Mouse (Mus musculus) liver, embryonic 16.5 days (tissue): ENCODE data around the gene Ccl6. TPM values are rescaled to one million over a fixed set of nuclear protein-coding genes. Genes with fewer than 3 reads are reported as not detected.
A peak's percentile ranks its signal among the peaks of the same experiment; 100 is the strongest.

ENCODE experiments used
- ATAC-seq: fragments of 200-750 bp; cut with Nextera tagmentation; 2 replicates; pipeline ENCODE4 v1.8.0; 2017; ENCODE audit warnings: low read depth, mild to moderate bottlenecking, moderate number of reproducible peaks, moderate library complexity
- H3K27ac ChIP-seq: fragments of 300-500 bp; sonication (generic); 2 replicates; pipeline ENCODE4 v1.5.1; 2014; ENCODE audit warnings: mild to moderate bottlenecking, low read length
- H3K27me3 ChIP-seq: fragments of 300-500 bp; sonication (generic); 2 replicates; pipeline ENCODE4 v1.6.1; 2014; ENCODE audit warnings: low read depth, low read length, mixed read lengths; ENCODE audit not compliant: control insufficient read depth, insufficient read depth
- H3K36me3 ChIP-seq: fragments of 300-500 bp; sonication (generic); 2 replicates; pipeline ENCODE4 v1.6.1; 2014; ENCODE audit warnings: mild to moderate bottlenecking; ENCODE audit not compliant: control insufficient read depth, insufficient read depth
- H3K4me1 ChIP-seq: fragments of 300-500 bp; sonication (generic); 2 replicates; pipeline ENCODE4 v1.6.1; 2014; ENCODE audit warnings: low read depth, low read length, mixed read lengths; ENCODE audit not compliant: control insufficient read depth
- H3K4me2 ChIP-seq: fragments of 300-500 bp; sonication (generic); 2 replicates; pipeline ENCODE4 v1.6.1; 2014; ENCODE audit warnings: low read depth, low read length, mixed read lengths
- H3K4me3 ChIP-seq: fragments of 300-500 bp; sonication (generic); 2 replicates; pipeline ENCODE4 v1.5.1; 2014; ENCODE audit warnings: low read depth, mild to moderate bottlenecking, low read length
- H3K9ac ChIP-seq: fragments of 300-500 bp; sonication (generic); 2 replicates; pipeline ENCODE4 v1.6.1; 2014; ENCODE audit warnings: low read depth, low read length
- H3K9me3 ChIP-seq: fragments of 300-500 bp; sonication (generic); replicated peaks from 2 replicates; pipeline ENCODE4 v1.6.1; 2016; ENCODE audit warnings: low read length; ENCODE audit not compliant: control insufficient read depth
- WGBS: fragments of 180-500 bp; shearing (Covaris S2); extraction: QIAGEN DNeasy Blood & Tissue Kit; methylation state at CpG from one replicate; pipeline ENCODE4 v1.1.7; 2014; ENCODE audit not compliant: insufficient replicate concordance; 5-methylcytosine and 5-hydroxymethylcytosine counted together
- polyA plus RNA-seq: library from polyadenylated mRNA; unstranded; fragments of >200 nt; fragmentation: Nextera tagmentation; extraction: Ambion mirVana; gene quantifications from 2 replicates; pipeline ENCODE4 v1.2.1, GENCODE M21; 2015

The Ccl6 gene
- polyA plus RNA-seq, 1 experiment from 2014 or later, result 16.3 TPM

DNA sequence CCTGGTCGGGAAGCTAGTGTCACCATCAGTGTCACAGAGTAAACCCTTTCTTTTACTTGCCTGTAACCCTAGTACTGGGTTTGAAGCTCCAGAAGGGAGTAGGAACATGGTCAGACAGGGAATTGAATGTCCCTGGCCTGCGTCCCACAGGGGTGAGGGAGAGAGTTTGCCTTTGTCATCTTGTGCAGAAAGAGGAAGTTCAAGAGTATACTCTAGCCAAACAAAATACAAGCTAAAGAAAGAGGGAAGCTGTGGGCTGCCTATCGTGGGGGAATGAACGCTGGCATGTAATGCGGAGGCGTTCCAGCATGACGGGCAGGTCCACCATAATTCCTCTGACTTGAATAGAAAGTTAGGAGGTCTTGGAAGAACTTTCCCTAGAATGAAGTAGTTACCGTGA, 20.7 kb downstream of the Ccl6 start:
- H3K27me3 ChIP-seq, result no peaks in the 10 kb centered on the region
- H3K4me3 ChIP-seq, result no peak overlapping the region
- ATAC-seq, result no peak
- H3K9me3 ChIP-seq, result no peaks in the 10 kb centered on the region
- H3K4me1 ChIP-seq, result no peaks in the 10 kb centered on the region; the same call in none of the 2 replicates
- no peaks in the 10 kb centered on the region; the same call in 1 of the 2 replicates for H3K36me3 ChIP-seq
- H3K9ac ChIP-seq, result no peak overlapping the region
- 27% methylated on average over 8 of the region's 8 CpGs for whole genome bisulfite sequencing
- H3K27ac ChIP-seq, result no peak overlapping the region
- no peak overlapping the region for H3K4me2 ChIP-seq

GRCm38 (mm10) chr11:83570189-83570588, 22.7 kb downstream of the Ccl6 start:
- no peak overlapping the region for H3K4me2 ChIP-seq
- H3K27ac ChIP-seq, result no peak overlapping the region
- H3K9ac ChIP-seq, result no peak overlapping the region
- H3K36me3 ChIP-seq, result no peaks in the 10 kb centered on the region
- H3K4me1 ChIP-seq, result no peaks in the 10 kb centered on the region; the same call in none of the 2 replicates
- no peak overlapping the region for H3K4me3 ChIP-seq
- no peaks in the 10 kb centered on the region for H3K27me3 ChIP-seq
- H3K9me3 ChIP-seq, result no peaks in the 10 kb centered on the region
- no peak for ATAC-seq
- 32% methylated on average over 2 of the region's 2 CpGs for WGBS

GRCm38 (mm10) chr11:83569249-83569648, 23.6 kb downstream of the Ccl6 start:
- H3K27ac ChIP-seq, result no peak overlapping the region
- WGBS, result 28% methylated on average over 7 of the region's 7 CpGs

DNA sequence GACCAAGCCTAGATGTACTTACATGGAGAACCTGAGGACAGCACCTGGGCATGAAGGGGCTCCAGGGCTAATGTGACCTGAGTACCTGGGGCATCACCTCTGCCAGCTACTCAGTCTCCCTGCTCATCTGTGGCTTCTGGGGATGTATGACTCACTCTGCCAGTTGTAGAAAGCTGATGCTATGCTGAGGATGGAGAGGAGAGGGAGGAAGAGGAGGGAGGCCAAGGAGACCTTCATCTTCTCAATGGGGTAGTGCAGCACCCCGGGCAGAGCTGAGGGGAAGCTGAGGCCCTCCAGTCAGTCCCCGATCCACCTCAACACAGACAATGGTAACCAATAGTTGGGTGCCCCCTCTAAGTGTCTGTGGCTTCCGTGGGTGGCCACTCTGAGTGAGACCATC, 24.1 kb downstream of the Ccl6 start:
- Histone ChIP-seq H3K27me3 (no peaks in the 10 kb centered on the region), H3K27ac (no peak overlapping the region), H3K36me3 (no peaks in the 10 kb centered on the region), H3K4me2 (no peak overlapping the region), H3K9ac (no peak overlapping the region), H3K9me3 (no peaks in the 10 kb centered on the region), H3K4me3 (no peak overlapping the region), H3K4me1 (no peaks in the 10 kb centered on the region; the same call in none of the 2 replicates)
- ATAC-seq, result no peak
- 31% methylated on average over 3 of the region's 3 CpGs for WGBS

More at GRCm38 (mm10) chr11:83569249-83569648, 23.6 kb downstream of the Ccl6 start:
- no peaks in the 10 kb centered on the region; the same call in none of the 2 replicates for H3K4me1 ChIP-seq
- no peaks in the 10 kb centered on the region for H3K9me3 ChIP-seq
- H3K36me3 ChIP-seq, result no peaks in the 10 kb centered on the region
- H3K4me2 ChIP-seq, result no peak overlapping the region
- no peaks in the 10 kb centered on the region for H3K27me3 ChIP-seq
- H3K4me3 ChIP-seq, result no peak overlapping the region
- H3K9ac ChIP-seq, result no peak overlapping the region
- no peak for ATAC-seq

DNA sequence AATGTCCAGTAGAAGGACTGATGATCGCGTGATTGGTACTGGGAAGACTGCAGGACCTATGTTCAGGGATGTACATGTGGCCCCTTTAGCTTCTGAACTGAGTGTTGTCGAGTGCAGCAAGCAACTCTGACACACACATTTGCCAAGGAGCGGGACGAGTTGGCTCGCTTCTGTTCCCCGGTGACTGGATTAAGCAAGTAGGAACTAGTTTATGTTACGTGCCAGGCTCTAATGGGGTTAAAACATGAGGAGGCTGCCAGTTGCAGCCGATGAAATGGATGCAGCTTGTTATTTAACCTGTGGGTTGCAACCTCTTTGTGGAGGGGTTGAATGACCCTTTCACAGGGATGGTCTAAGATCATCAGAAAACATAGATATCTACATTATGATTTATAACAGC, 24.8 kb downstream of the Ccl6 start:
- Histone ChIP-seq H3K36me3 (no peaks in the 10 kb centered on the region), H3K4me2 (no peak overlapping the region), H3K4me1 (no peaks in the 10 kb centered on the region; the same call in none of the 2 replicates), H3K27me3 (no peaks in the 10 kb centered on the region), H3K9me3 (no peaks in the 10 kb centered on the region), H3K27ac (no peak overlapping the region), H3K9ac (no peak overlapping the region), H3K4me3 (no peak overlapping the region)
- 70% methylated on average over 9 of the region's 9 CpGs for WGBS
- ATAC-seq, result no peak

DNA sequence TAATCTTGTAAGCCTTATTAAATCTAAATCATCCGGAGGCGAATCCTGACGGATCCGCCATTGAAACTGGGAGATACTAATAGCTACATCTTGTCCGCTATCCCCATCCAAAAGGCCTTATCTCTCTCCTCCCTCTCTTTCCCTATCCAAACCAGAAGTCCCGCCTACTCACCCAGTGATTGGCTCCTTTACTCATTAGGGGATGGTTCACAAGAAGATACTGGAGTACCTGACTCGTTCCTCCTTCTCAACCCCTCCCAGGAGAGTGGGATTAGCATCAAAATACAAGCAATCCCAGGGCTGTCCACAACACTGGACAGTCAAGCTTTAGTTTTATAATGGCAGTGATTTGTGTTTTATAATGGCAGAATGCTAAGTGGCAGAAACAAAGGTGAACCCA, 25.6 kb downstream of the Ccl6 start:
- no peak overlapping the region for H3K27ac ChIP-seq
- no peaks in the 10 kb centered on the region; the same call in none of the 2 replicates for H3K4me1 ChIP-seq
- no peak overlapping the region for H3K4me3 ChIP-seq
- WGBS, result 66% methylated on average over 7 of the region's 7 CpGs
- H3K27me3 ChIP-seq, result no peaks in the 10 kb centered on the region
- ATAC-seq, result no peak
- H3K9me3 ChIP-seq, result no peaks in the 10 kb centered on the region
- no peak overlapping the region for H3K4me2 ChIP-seq
- no peak overlapping the region for H3K9ac ChIP-seq
- H3K36me3 ChIP-seq, result no peaks in the 10 kb centered on the region

DNA sequence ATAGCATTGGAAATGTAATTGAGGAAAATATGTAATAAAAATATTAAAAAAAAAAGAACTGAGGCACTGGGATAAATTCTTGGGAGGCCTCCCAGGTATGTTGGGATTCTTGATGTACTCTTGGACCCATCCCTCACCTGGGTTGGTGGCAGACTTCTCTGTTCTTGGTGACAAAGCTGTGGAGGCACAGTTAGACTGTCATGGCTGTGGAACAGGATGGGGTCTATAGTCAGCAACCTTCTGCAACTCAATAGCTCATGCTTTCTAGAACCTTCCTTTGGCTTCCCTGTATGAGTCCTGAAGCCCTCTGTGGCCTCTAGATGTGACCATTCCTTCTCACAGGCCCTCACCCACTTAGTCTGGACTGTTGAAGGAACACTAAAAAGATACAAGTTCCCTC, 26.3 kb downstream of the Ccl6 start:
- no peaks in the 10 kb centered on the region for H3K9me3 ChIP-seq
- H3K9ac ChIP-seq, result no peak overlapping the region
- no peaks in the 10 kb centered on the region; the same call in none of the 2 replicates for H3K4me1 ChIP-seq
- no peak overlapping the region for H3K4me3 ChIP-seq
- H3K36me3 ChIP-seq, result no peaks in the 10 kb centered on the region
- no peaks in the 10 kb centered on the region for H3K27me3 ChIP-seq
- ATAC-seq, result no peak
- H3K27ac ChIP-seq, result no peak overlapping the region
- H3K4me2 ChIP-seq, result no peak overlapping the region

DNA sequence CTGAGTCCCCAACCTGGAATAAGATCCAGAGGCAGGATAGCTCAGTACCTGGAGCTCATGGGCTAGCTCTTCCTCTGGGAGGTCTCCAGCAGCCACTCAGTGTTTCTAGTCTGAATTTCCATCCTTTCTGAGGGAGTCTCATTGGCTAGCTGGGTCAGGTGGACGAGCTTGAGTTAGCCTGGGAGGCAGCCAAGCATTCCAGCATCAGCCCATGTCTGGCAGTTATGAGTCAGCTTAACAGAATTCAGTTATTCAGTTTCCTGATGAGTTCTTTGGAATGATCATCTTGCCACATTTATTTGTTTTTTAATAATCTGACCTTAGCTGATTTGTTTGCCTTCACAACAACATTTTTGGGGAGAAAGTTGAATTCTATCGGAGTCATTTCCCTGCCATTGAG, 29.1 kb downstream of the Ccl6 start:
- H3K9ac ChIP-seq, result no peak overlapping the region
- H3K9me3 ChIP-seq, result no peaks in the 10 kb centered on the region
- no peaks in the 10 kb centered on the region; the same call in 1 of the 2 replicates for H3K4me1 ChIP-seq
- H3K27ac ChIP-seq, result no peak overlapping the region
- no peaks in the 10 kb centered on the region for H3K27me3 ChIP-seq
- H3K36me3 ChIP-seq, result no peaks in the 10 kb centered on the region
- WGBS, result 48% methylated on average over 2 of the region's 2 CpGs
- no peak overlapping the region for H3K4me2 ChIP-seq
- no peak overlapping the region for H3K4me3 ChIP-seq
- ATAC-seq, result no peak

- Histone ChIP-seq H3K4me1 (no peaks in the 10 kb centered on the region; the same call in 1 of the 2 replicates), H3K4me3 (no peak overlapping the region), H3K36me3 (no peaks in the 10 kb centered on the region), H3K9ac (no peak overlapping the region), H3K9me3 (no peaks in the 10 kb centered on the region), H3K27ac (peak overlapping the region; percentile 41), H3K27me3 (no peaks in the 10 kb centered on the region), H3K4me2 (no peak overlapping the region)
- WGBS, result 26% methylated on average over 6 of the region's 6 CpGs
- peak; percentile 81 for ATAC-seq
Measured at GRCm38 (mm10) chr11:83562311-83562887, 30.5 kb downstream of the Ccl6 start.
